Mouse (Mus musculus) ES-E14 (cell line): ENCODE measurements around the gene Vegfd.

Experiments
- HCFC1 ChIP-seq: IDR thresholded peaks from 2 replicates; pipeline ENCODE4 v1.6.1; 2012; ENCODE audit warnings: low read length, inconsistent platforms, borderline replicate concordance; ENCODE audit not compliant: insufficient read depth
- ZC3H11A ChIP-seq: IDR thresholded peaks from 2 replicates; pipeline ENCODE4 v1.6.1; 2012; ENCODE audit warnings: low read depth, mild to moderate bottlenecking, inconsistent platforms, low read length, borderline replicate concordance
- ZNF384 ChIP-seq: IDR thresholded peaks from 2 replicates; pipeline ENCODE4 v1.6.1; 2012; ENCODE audit warnings: low read depth, low read length, inconsistent platforms

- TF ChIP-seq ZNF384 (no peak), ZC3H11A (no peak), HCFC1 (no peak)
Observed at GRCm38 (mm10) chrX:164427295-164427694, 54.1 kb downstream of the Vegfd start.
